Mouse (Mus musculus): ENCODE measurements around the gene Btbd9.

DNA sequence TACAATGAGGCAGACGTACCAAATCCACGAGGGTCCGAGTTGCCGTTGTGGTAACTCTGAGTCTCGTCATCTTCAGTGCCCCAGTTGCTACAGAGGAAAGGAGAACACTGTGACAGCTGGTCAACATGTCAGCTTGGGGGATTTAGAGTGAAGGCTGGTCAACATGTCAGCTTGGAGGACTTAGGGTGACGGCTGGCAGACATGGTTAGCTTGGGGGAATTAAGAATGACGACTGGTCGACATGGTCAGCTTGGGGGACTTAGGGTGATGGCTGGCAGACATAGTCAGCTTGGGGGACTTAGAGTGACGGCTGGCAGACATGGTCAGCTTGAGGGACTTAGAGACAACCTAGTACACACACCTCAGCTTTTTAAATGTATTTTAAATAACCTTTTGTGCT, 21.5 kb upstream of the Btbd9 start:
- no peak for TF ChIP-seq POLR2A (IDR thresholded peaks at IDR 0.05; ENCODE audit: borderline replicate concordance, control insufficient read depth, low read depth, low read length)
- no peak for TF ChIP-seq CTCF (IDR thresholded peaks at IDR 0.05; ENCODE audit: control insufficient read depth, insufficient read depth, low read length)
